Comparison of ENCODE assay signal across 8 mouse cellular contexts in genomic region chr1:154786243-154786669, GRCm38 (mm10).
A peak's percentile ranks its signal among the peaks of the same experiment; 100 is the strongest.
DNase-seq lines count a peak whose midpoint lies in the region; ATAC-seq lines count a peak whose summit lies in the region.

No protein-coding gene starts in this region.

- DNase-seq in R1 (ENCODE audit: low read depth, low spot score) = peak; percentile 85
- peak; percentile 84 to 90 for DNase-seq in cerebellum, postnatal 25 days
- DNase-seq in frontal cortex, postnatal 36 days (ENCODE audit: low spot score in 2 of 2) = peak; percentile 75 to 87
- DNase-seq in hindbrain, embryonic 14.5 days (ENCODE audit: low spot score) = peak; percentile 94
- DNase-seq in layer of hippocampus, postnatal 25 days (ENCODE audit: extremely low spot score in 1 of 2, low spot score in 1 of 2) = peak; percentile 57 to 86
- peak; percentile 86 for DNase-seq in lung, postnatal 25 days (ENCODE audit: low spot score)
- peak; percentile 93 for DNase-seq in retina, embryonic 14.5 days (ENCODE audit: low spot score)
- peak; percentile 68 to 74 for DNase-seq in thymus, postnatal 36 days

- no peaks in the 10 kb centered on the region for H3K9me3 ChIP-seq in hindbrain, embryonic 14.5 days (ENCODE audit: control insufficient read depth, low read length)

- no peaks in the 10 kb centered on the region for H3K27me3 ChIP-seq in hindbrain, embryonic 14.5 days (ENCODE audit: control insufficient read depth, insufficient read depth, low read length)

- no peak overlapping the region for H3K4me3 ChIP-seq in hindbrain, embryonic 14.5 days (replicated peaks; ENCODE audit: low read length)

- H3K4me1 ChIP-seq in hindbrain, embryonic 14.5 days (replicated peaks; ENCODE audit: control insufficient read depth, insufficient read depth, low read length) = no peaks in the 10 kb centered on the region; the same call in 1 of the 2 replicates

- H3K9ac ChIP-seq in hindbrain, embryonic 14.5 days = no peak overlapping the region

- peak; percentile 66 for ATAC-seq in hindbrain, embryonic 14.5 days (ENCODE audit: low FRiP score)

- H3K36me3 ChIP-seq in hindbrain, embryonic 14.5 days (replicated peaks; ENCODE audit: control insufficient read depth, insufficient read depth) = no peaks in the 10 kb centered on the region

- H3K4me2 ChIP-seq in hindbrain, embryonic 14.5 days (replicated peaks) = no peak overlapping the region

- H3K27ac ChIP-seq in hindbrain, embryonic 14.5 days = no peak overlapping the region

- WGBS in hindbrain, embryonic 14.5 days = 7% methylated on average over 4 of the region's 4 CpGs
